Mouse (Mus musculus) liver, embryonic 14.5 days (tissue): Measurements from ENCODE around the gene Atp5g3. TPM values are rescaled to one million over a fixed set of nuclear protein-coding genes. Genes with fewer than 3 reads are reported as not detected.

Source experiments
- ATAC-seq: fragments of 200-750 bp; cut with Nextera tagmentation; 2 replicates; pipeline ENCODE4 v1.8.0; 2017; ENCODE audit warnings: moderate number of reproducible peaks, mild to moderate bottlenecking, moderate library complexity; ENCODE audit not compliant: insufficient read depth
- DNase-seq, 3 experiments: peaks; one replicate each; pipeline ENCODE4 v3.0.0-alpha.2; 2012 to 2013; ENCODE audit warnings: low read depth in 3 of 3, low spot score in 3 of 3
- H3K27ac ChIP-seq: fragments of 300-500 bp; sonication (generic); 2 replicates; pipeline ENCODE4 v1.5.1; 2014; ENCODE audit warnings: moderate library complexity, mild to moderate bottlenecking, control low read depth, inconsistent platforms
- H3K27me3 ChIP-seq: fragments of 300-500 bp; sonication (generic); 2 replicates; pipeline ENCODE4 v1.6.1; 2014; ENCODE audit warnings: mild to moderate bottlenecking, low read length, moderate library complexity; ENCODE audit not compliant: control insufficient read depth, insufficient read depth
- H3K36me3 ChIP-seq: fragments of 300-500 bp; sonication (generic); replicated peaks from 2 replicates; pipeline ENCODE4 v1.6.1; 2014; ENCODE audit warnings: low read depth; ENCODE audit not compliant: control insufficient read depth, insufficient read depth
- H3K4me1 ChIP-seq, 2 experiments: fragments of 200-500 bp in 1 of 2; fragments of 300-500 bp in 1 of 2; sonication (generic) in 1 of 2; replicated peaks; 2 replicates each; pipeline ENCODE4 v1.6.1; 2012 to 2014; ENCODE audit warnings: antibody characterized with exemption in 1 of 2, inconsistent platforms in 1 of 2, low read length in 1 of 2; ENCODE audit not compliant: control insufficient read depth in 2 of 2, insufficient read depth in 2 of 2
- H3K4me2 ChIP-seq: fragments of 300-500 bp; sonication (generic); 2 replicates; pipeline ENCODE4 v1.6.1; 2014; ENCODE audit warnings: low read depth, mild to moderate bottlenecking, control low read depth, moderate library complexity
- H3K4me3 ChIP-seq, 2 experiments: fragments of 200-500 bp in 1 of 2; fragments of 300-500 bp in 1 of 2; sonication (generic) in 1 of 2; 2 replicates each; pipeline ENCODE4 v1.5.1; 2012 to 2014; ENCODE audit warnings: low read depth in 2 of 2, low read length in 2 of 2, mild to moderate bottlenecking in 2 of 2, control low read depth in 1 of 2, inconsistent platforms in 1 of 2, moderate library complexity in 1 of 2; ENCODE audit not compliant: insufficient read depth in 1 of 2
- H3K9ac ChIP-seq: fragments of 300-500 bp; sonication (generic); replicated peaks from 2 replicates; pipeline ENCODE4 v1.6.1; 2014; ENCODE audit warnings: mild to moderate bottlenecking, control low read depth, moderate library complexity
- H3K9me3 ChIP-seq: fragments of 300-500 bp; sonication (generic); 2 replicates; pipeline ENCODE4 v1.6.1; 2016; ENCODE audit warnings: low read length, mixed read lengths; ENCODE audit not compliant: control insufficient read depth
- CTCF ChIP-seq: IDR thresholded peaks from 2 replicates; pipeline ENCODE4 v1.5.1; 2016; ENCODE audit warnings: antibody characterized with exemption, low read depth, control low read depth
- EP300 ChIP-seq: IDR thresholded peaks from 2 replicates; pipeline ENCODE4 v1.6.1; 2016; ENCODE audit warnings: antibody characterized with exemption, low read depth
- WGBS: fragments of 180-500 bp; shearing (Covaris S2); extraction: QIAGEN DNeasy Blood & Tissue Kit; methylation state at CpG from one replicate; pipeline ENCODE4 v1.1.7; 2014; ENCODE audit not compliant: insufficient replicate concordance; 5-methylcytosine and 5-hydroxymethylcytosine counted together
- polyA plus RNA-seq, 2 experiments: library from polyadenylated mRNA; depleted of rRNA in 1 of 2; stranded (reverse) in 1 of 2; unstranded in 1 of 2; fragments of >200 nt; fragmentation: Nextera tagmentation in 1 of 2; extraction: Ambion mirVana in 1 of 2; gene quantifications; 2 replicates each; pipeline versions ENCODE4 v1.2.1 to v1.2.3; 2012 to 2014

Gene Atp5g3
- polyA plus RNA-seq, 2 experiments: 406 to 732 TPM

- 61% methylated on average over 8 of the region's 8 CpGs for WGBS
- TF ChIP-seq EP300 (no peak), CTCF (no peak)
- no peaks in the 10 kb centered on the region for H3K36me3 ChIP-seq
- H3K4me3 ChIP-seq: no peak overlapping the region
- H3K27me3 ChIP-seq: no peaks in the 10 kb centered on the region
- no peaks in the 10 kb centered on the region for H3K4me1 ChIP-seq
- H3K4me2 ChIP-seq: no peak overlapping the region
- DNase-seq (no peak), ATAC-seq (no peak)
- H3K9ac ChIP-seq: no peak overlapping the region
- no peaks in the 10 kb centered on the region for H3K9me3 ChIP-seq
- no peak overlapping the region for H3K27ac ChIP-seq
Measured at GRCm38 (mm10) chr2:73932676-73933313, 21.7 kb upstream of the Atp5g3 start.

GRCm38 (mm10) chr2:73927711-73928110 lies 16.6 kb upstream of the Atp5g3 start:
- H3K9ac ChIP-seq: no peak overlapping the region
- TF ChIP-seq EP300: no peak
- TF ChIP-seq CTCF: no peak
- DNase-seq (no peak), ATAC-seq (no peak)
- H3K4me1 ChIP-seq: no peaks in the 10 kb centered on the region
- H3K4me3 ChIP-seq: no peak overlapping the region
- no peaks in the 10 kb centered on the region for H3K9me3 ChIP-seq
- no peaks in the 10 kb centered on the region for H3K36me3 ChIP-seq
- no peaks in the 10 kb centered on the region for H3K27me3 ChIP-seq
- no peak overlapping the region for H3K4me2 ChIP-seq
- no peak overlapping the region for H3K27ac ChIP-seq

GRCm38 (mm10) chr2:73925539-73925938 lies 14.4 kb upstream of the Atp5g3 start:
- Histone ChIP-seq H3K4me2 (no peak overlapping the region), H3K4me3 (no peak overlapping the region), H3K27ac (no peak overlapping the region), H3K9ac (no peak overlapping the region), H3K36me3 (no peaks in the 10 kb centered on the region), H3K4me1 (no peaks in the 10 kb centered on the region), H3K9me3 (no peaks in the 10 kb centered on the region), H3K27me3 (no peaks in the 10 kb centered on the region)
- 44% methylated on average over 3 of the region's 3 CpGs for WGBS
- ATAC-seq (no peak), DNase-seq (no peak)
- TF ChIP-seq CTCF (no peak), EP300 (no peak)

- no peak for ATAC-seq
- H3K9me3 ChIP-seq: no peaks in the 10 kb centered on the region
- H3K4me3 ChIP-seq: no peak overlapping the region
- TF ChIP-seq EP300: no peak
- TF ChIP-seq CTCF: peak; percentile 31; the same call in 1 of the 2 replicates
- no peak for DNase-seq
- H3K27ac ChIP-seq: no peak overlapping the region
- 33% methylated on average over 5 of the region's 5 CpGs for WGBS
- no peaks in the 10 kb centered on the region for H3K36me3 ChIP-seq
- H3K9ac ChIP-seq: no peak overlapping the region
- H3K4me2 ChIP-seq: no peak overlapping the region
- no peaks in the 10 kb centered on the region for H3K27me3 ChIP-seq
- H3K4me1 ChIP-seq: no peaks in the 10 kb centered on the region
Measured at GRCm38 (mm10) chr2:73925089-73925488, 14.0 kb upstream of the Atp5g3 start.

- WGBS: 62% methylated on average over 7 of the region's 7 CpGs
- Histone ChIP-seq H3K9me3 (no peaks in the 10 kb centered on the region), H3K27me3 (no peaks in the 10 kb centered on the region), H3K9ac (no peak overlapping the region), H3K4me1 (no peaks in the 10 kb centered on the region), H3K27ac (no peak overlapping the region), H3K36me3 (no peaks in the 10 kb centered on the region), H3K4me3 (no peak overlapping the region), H3K4me2 (no peak overlapping the region)
- TF ChIP-seq CTCF (no peak), EP300 (no peak)
- ATAC-seq (no peak), DNase-seq (no peak)
Measured at GRCm38 (mm10) chr2:73919642-73920041, 8.5 kb upstream of the Atp5g3 start.
